Mouse (Mus musculus): ENCODE measurements around the gene Prmt9.

The Prmt9 gene

DNA sequence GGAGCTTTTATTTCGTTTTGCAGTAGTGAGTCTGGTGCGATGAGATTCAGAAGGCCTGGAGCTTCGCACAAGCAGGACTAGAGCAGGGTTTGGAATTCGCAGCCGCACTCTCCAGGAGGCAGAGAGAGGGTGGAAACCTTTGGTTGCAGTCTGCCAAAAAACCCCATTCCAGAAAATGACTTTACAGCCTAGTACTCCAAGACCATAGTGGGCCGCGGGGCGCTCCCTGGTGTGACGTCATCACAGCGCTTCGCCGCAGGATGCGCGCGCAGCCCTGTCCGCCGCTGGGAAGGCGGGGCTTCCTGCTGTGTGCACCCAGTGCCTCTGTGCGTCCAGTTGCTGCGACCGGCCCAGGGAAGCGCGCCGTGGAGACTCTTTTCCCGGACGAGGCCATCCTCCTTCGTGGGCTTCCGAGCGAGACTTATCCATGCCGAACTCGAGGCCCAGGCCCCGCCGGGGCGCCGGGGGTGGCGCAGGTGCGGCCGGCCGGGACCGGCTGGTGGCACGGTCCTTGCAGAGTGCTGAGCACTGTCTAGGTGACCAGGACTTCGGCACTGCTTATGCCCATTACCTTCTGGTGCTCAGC, at the start of gene Prmt9:
Prmt9 (plus strand) TSS at position 277 of the 586 bp plus-strand sequence.
- in situ Hi-C loops (cut with MboI; ENCODE audit: unreplicated experiment in 2 of 2), result loop anchor here in 1 of 2 experiments (25.0 kb wide), 1 partner anchor 1487 kb away; no protein-coding TSS in a partner anchor

DNA sequence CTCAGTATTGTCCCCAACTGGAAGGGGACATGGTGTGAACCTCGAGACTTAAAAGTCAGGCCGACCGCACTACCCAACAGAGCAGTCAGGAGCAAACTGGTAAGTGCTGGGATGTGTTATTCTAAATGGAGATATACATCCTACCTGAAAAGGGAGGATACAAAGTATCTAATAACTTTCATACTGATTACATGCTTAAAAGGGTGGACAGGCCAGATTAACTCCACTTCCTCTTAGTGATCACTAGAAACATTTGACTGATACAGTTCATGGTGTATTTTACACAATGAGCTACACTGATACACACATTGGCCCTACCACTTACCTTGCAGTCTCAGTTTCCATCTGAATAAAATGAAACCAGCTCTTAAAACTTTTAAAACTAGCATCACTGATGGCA, 48.9 kb upstream of the Prmt9 start:
- in situ Hi-C loops (cut with MboI; ENCODE audit: unreplicated experiment in 2 of 2), result no loop called here

DNA sequence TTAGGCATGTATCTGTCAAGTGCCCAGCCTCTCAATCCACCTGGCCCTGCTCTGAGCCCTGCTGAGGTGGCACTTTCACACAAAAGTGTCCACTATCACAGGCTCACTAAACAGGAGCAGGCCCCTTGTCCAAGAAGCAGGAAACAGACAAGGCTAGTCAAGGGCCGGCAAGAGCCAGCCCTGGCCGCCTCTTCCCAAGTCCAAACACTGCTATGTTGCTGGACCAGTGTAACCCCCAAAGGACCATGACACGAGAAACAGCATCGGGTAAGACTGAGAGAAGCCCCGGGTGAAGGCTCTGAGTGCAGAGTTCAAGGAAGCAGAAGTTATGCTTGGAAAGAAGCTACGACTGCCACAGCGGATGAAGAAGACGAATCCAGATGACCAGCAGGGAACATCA, 48.1 kb upstream of the Prmt9 start:
- in situ Hi-C loops (cut with MboI; ENCODE audit: unreplicated experiment in 2 of 2), result no loop called here

DNA sequence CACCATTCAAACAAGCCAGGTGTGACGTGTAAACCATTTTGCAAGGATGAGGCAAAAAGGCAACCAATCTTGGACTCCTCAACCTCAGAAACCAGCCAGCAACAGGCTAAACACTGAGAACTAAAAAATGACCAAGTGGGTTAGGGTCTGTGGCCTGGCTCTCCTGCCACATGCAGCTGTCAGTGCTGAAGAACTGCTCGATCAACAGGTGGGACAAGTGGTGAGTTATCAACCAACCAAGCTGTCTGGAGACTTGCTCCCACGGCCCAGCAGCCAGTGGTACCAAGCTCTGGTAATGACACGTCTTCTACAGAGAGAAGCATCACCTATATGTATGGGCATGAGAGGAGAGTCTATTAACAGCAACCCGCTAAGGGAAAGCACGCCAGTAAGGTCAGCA, 46.6 kb upstream of the Prmt9 start:
- in situ Hi-C loops (cut with MboI; ENCODE audit: unreplicated experiment in 2 of 2), result no loop called here

DNA sequence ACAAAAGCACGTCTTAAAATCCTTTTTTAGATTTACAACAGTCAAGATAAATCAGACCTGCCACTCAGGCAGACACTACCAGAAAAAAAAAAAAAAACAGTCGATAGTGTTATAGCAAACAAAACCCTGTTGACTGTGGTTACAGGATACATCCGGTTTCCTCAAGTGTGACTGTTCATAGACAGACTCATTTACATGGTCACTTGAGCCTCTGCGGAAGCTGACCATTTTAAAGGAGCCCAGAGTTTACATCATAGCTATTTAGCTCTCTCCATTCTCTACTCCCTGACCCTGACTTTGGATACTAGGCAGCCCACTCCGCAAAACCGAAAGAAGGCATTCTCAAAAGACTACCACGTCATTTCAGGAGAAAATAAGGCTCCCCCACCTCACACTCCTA, 42.7 kb upstream of the Prmt9 start:
- in situ Hi-C loops (cut with MboI; ENCODE audit: unreplicated experiment in 2 of 2), result no loop called here

DNA sequence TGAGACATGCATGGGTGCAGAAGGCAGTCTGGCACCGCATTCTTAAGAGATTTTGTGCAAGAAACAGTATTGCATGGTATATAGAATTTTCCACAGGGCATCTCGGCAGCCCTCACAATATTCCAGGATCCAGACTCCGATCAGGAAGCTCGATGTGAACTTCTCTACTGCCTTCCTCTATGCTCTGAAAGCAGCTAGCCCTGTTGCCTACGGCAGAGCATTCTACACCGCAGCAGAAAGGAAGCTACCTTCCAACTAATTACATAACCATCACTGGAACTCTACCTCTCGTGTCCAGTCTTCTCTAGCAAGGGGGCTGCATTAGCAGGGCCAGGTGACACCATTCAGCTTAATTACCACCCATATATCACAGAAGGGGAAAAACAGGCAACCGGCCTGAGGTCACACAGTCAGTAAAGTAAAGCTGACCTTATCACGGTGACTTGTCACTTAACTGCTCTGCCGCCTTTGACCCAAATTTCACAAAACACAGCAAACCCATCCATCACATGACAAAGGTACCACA, 41.6 kb upstream of the Prmt9 start:
- in situ Hi-C loops (cut with MboI; ENCODE audit: unreplicated experiment in 2 of 2), result no loop called here

DNA sequence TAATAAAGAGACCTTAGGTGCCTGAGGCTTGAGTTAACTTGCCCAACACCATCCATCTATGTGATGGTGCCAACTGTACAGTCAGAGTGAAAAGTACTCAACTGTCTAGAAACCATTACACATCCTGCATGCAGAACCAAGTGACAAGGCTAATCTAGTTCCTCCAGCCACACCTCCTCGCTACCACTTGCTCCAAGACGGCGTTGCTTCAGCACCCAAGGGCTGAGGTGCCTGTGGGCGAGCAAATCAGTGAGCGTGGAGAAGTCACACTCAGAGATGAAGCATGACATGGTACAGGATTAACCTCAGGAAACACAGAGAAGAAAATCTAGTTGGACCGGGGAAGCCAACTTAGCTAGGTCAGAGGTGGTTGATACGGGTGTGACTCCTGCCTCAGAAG, 40.2 kb upstream of the Prmt9 start:
- in situ Hi-C loops (cut with MboI; ENCODE audit: unreplicated experiment in 2 of 2), result no loop called here

DNA sequence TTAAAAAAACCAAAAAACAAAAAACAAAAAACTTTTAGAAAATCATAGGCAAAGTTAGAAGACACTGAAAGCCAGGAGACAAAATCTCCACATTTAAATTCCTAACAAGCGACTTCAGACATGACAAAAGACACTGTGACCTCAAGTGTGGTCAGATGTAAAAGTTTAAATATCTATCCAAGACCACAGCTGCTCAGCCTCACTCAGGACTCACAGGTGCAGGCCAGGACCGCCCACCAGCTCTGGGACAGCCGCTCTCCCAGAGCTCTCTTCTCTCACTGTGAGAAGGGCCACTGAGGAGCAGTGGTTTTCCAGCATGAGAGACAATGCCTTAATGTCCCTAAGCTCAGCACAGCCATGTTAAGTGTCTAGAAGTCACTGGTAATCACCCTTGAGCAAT, 38.8 kb upstream of the Prmt9 start:
- in situ Hi-C loops (cut with MboI; ENCODE audit: unreplicated experiment in 2 of 2), result no loop called here

DNA sequence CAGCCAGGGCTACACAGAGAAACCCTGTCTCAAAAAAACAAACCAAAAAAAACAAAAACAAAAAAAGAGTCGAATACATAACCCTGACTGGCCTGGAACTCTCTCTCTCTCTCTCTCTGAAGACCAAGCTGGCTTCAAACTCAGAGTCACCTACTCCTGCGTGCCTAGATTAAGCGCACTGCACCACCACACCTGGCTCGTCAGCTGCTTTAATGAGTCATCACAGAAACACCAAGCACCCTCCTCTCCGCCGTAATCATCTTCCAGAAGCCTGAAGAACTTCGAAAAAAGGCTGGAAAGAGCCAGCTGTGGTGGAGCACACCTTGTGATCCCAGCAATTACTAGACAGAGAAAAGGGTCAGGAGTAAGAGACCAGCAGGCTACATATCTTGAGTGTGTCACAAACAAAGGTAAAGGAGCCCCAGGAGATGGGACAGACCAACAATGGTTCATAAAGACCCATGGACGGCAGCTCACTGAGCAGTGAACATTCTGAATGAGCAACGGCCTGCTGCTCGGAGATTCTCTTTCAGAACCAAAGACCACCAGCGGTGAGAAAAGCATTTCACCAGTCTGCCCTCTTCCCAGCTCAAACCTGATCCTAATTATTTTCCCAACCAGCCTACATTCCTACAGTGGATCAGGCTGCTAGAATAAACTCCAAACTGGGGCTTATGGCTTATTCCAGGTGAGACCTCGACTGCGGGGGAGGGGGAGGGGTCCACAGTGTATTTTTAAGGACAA, 37.3 kb upstream of the Prmt9 start:
- in situ Hi-C loops (cut with MboI; ENCODE audit: unreplicated experiment in 2 of 2), result no loop called here

DNA sequence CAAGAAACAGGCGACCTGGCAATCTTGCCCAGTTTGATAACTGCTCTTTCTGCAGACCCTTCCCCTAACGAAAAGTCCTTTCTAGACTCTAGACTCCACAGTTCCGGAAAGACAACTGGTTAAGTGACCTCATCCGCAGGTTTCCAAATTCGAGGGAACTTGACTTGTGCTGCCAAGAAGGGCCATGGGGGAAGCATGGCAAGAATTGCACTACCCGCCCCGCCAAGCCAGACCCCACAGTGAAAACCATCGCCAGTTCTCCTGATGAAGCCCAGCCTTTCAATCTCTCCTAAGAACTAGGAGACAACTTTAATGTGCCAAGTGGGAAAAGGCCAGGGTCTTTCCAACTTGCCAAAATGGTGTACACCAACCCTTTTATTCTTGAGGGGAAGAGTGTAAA, 34.0 kb upstream of the Prmt9 start:
- in situ Hi-C loops (cut with MboI; ENCODE audit: unreplicated experiment in 2 of 2), result no loop called here

DNA sequence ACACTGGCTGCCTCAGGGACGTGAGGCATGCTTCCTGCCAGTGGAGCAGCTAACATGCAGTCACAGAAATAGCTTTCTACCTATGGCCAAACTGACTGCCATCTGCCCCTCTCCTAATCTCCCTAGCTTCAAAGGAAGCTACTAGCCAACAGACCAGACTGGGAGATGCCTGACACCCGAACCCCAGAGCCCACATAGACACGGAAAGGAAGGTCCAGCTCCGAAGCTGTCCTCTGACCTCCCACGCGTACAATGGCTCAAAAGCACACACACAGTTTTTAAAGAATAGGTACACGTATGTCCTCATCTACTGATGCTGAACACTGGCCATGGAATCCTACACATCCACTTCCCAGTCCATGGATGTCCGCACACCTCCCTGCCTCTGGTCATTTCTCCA, 33.4 kb upstream of the Prmt9 start:
- in situ Hi-C loops (cut with MboI; ENCODE audit: unreplicated experiment in 2 of 2), result no loop called here

DNA sequence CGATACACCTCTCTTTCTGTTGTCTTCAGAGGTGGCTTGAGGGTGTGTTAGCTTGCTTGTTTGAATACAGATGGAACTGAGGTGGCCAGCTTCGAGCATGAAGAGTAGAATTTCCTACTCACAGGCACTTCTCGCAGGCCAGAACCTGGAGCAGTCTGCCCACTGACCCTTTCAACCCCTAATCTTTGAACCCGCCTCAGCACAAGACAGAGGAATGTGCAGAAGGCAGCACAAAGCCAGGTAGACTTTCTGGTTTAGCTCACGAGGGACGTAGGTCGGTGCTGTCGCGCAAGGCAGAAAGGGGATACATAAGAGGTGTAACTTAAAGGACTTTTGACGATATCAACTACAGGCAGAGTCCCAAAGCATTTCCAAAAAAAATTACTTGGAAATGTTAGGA, 32.4 kb upstream of the Prmt9 start:
- in situ Hi-C loops (cut with MboI; ENCODE audit: unreplicated experiment in 2 of 2), result no loop called here

DNA sequence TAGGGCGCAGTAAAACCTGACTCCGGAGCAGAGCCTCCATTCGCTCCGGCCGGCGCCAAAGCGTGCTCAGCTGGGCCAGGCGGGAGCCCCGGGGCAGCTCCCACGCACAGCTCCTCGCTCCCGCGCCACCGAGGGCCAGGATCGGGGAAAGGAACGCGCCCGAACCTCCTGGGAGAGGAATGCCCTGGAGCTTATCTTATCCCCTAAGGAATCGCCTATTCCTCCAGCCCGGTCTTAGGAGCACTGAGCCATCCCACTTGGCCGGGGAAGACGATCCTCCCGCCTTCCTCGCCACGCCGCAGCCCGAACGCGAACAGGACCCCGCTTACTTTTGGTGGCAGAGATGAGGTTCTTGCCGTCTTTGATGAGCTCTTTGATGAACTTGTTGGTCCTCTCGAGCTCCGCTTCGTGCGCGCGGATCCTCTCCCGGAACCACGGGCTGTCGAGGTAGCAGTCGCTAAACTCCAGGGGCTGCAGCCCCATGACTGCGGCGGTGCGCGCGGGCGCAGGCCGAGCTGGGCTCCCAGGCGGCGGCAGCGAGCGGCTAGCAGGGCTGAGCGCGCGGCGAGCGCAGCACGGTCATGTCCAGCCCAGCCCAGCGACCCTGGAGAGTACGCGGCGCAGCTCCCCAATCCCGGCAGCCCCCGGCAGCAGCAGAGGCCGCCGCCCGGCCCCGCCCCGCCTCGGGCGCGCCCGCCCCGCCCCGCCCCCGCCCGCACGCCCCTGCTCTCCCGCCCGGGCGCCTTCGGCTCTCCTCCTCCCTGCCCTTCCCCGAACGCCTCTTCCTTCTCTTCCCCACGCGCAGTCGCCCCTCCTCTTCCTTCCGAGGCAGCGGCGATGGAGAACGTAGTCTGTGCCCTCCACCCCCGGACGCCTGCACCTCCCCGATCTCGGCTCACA, 31.6 kb upstream of the Prmt9 start, which contains the start of gene Arhgap10:
Arhgap10 (minus strand) TSS at position 653 of the 900 bp plus-strand sequence.
- in situ Hi-C loops (cut with MboI; ENCODE audit: unreplicated experiment in 2 of 2), result no loop called here

DNA sequence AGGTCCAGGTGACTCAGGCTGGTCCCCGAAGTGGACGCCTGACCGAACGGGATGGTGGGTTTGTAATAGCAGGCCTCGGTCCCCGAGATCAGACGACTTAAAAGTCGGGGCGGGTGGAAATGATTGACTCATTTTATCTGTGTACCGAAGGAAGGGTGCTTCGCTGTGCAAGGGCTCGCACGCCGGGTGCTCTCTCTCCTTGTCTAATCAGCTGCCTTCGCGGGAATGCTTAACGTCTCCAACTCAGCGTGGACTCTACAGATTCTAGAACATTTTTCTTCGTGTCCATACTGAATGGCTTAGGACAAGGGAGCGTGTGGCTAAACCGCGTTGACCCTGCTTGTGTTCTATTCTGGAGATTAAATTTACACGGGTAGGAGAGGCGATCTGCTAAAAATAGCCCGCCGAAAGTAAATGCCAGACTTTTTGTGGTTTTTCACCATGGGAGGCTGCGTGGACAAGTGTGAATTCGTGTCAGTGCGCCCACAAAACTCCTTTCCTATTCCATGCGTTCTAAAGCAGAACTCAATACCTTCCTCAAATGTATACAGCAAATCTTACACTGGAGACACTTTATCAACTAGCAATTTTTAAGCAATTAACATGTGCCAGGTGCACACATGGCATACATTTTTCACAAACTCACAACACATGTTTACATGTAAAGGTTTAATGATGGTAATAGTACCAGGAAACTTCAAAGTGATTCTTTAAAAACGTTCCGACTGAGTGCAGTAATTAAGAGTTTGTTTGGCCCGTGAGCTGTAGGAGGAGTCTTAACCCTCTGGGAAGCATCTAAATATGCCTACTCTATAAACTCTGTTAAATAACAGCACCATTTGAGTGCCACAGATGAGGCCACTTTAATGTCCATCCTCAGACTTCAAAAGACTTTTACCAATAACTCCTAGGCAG, 30.7 kb upstream of the Prmt9 start:
- in situ Hi-C loops (cut with MboI; ENCODE audit: unreplicated experiment in 2 of 2), result no loop called here

DNA sequence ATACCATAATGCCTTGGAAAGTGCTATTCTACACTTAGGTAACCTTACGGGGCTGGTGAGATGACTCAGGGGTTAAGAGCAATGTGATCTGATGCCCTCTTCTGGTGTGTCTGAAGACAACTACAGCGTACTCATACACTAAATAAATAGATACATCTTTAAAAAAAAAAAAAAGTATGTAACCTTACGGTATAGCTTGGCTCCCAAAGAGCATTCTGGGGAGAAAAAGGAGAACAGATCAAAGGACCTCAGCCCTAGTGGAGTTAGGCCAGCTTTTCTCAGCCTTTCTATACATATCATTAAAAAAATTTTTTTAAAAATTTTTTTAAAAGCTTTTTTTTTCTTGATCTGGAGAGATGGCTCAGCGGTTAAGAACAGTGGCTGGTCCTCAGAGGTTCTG, 28.6 kb upstream of the Prmt9 start:
- in situ Hi-C loops (cut with MboI; ENCODE audit: unreplicated experiment in 2 of 2), result loop anchor here in 1 of 2 experiments (10.0 kb wide), 1 partner anchor 366 kb away; no protein-coding TSS in a partner anchor

DNA sequence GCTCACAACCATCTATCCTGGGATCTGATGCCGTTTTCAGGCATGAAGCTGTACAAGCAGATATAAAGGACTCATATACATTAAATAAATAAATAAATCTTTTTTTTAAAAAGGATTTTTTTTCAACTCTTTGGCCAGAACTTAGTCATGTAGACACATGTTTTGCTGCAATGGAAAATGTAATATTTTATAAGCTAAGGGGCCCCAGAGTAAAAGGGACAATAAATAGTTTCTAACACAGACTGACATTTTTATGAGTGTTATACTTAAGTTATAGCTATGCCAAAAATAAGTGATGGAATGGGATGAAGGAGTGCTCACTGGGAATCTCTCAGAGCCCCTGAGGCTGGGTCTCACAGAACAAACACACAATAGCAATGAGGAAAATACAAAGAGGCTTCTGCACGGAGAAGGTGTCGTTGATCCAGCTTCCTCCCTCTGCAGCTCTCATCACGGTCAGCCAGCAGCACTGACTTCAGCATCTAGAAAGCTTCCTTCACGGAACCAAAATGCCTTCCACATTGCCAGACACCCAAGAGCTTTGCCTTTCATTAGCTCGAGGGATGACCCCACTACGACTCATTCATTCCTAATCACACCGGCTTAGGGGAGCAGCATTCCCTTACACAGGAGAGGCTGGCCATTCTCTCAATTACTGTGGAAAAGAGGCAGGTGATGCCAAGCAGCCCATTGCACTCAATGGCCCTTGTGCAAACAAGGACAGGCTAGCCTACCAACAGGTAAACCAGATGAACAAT, 28.0 kb upstream of the Prmt9 start:
- in situ Hi-C loops (cut with MboI; ENCODE audit: unreplicated experiment in 2 of 2), result loop anchor here in 1 of 2 experiments (10.0 kb wide), 1 partner anchor 366 kb away; no protein-coding TSS in a partner anchor

DNA sequence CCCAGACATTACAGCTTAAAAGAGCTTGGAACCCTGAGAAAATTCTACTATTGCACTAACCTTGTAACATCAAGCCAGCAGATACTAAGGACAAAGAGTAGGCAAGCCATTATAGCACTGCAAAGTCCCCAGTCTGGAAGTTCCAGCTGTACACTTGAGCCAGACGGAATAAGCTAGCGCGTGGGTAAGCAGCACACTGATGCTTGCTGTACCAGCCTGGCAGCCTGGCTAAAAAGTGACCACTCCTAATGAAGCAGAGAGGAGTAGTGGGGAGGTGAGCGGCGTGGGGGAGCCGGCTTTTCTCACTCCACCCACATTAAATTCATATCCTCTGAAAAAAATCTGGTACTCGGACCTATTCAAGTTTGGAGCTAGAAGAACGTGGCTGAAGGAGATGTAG, 26.2 kb upstream of the Prmt9 start:
- in situ Hi-C loops (cut with MboI; ENCODE audit: unreplicated experiment in 2 of 2), result loop anchor here in 1 of 2 experiments (10.0 kb wide), 1 partner anchor 368 kb away; no protein-coding TSS in a partner anchor

DNA sequence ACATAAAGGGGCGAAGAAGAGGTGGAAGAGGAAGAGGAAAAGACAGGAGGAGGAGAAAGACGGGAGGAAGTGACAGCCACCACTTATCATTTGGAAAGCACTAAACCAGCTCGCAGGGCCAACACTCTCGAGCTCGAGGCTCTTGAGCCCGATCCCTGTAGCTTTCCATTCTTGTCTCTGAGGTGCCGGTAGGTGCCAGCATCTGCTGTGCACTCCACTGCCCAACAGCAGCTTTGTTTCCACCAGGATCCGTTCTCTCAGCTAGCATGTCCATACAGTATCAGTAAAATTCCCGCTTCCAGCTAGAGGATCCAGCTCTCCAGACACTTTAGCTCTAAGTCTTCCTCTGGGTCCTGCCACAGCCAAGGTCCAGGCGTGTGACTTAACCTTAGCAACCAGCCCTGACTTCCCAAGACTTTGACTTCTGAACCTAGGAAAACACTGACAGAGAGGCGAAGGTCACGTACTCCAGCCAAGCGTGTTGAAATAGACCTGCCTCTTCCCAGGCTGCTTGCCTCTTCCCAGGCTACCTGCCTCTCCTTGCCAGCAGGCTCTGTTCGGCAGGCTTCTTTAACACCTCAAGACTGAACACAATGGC, 25.1 kb upstream of the Prmt9 start:
- in situ Hi-C loops (cut with MboI; ENCODE audit: unreplicated experiment in 2 of 2), result loop anchor here in 1 of 2 experiments (10.0 kb wide), 1 partner anchor 369 kb away; no protein-coding TSS in a partner anchor

All from v-Abl transformed pro-B cells (cell line).